Mouse (Mus musculus) activated CD4-positive, CD25-positive, alpha-beta regulatory T cell, adult 9 weeks (primary cell): ENCODE data around the gene Arhgef12. TPM values are rescaled to one million over a fixed set of nuclear protein-coding genes. Genes with fewer than 3 reads are reported as not detected.

Experiments
- polyA plus RNA-seq: library from polyadenylated mRNA; unstranded; fragments of 100-300 nt; shearing (Covaris generic); gene quantifications from one replicate; pipeline ENCODE4 v1.2.1, GENCODE M21; 2017

Gene Arhgef12
- polyA plus RNA-seq, result 4.2 TPM

DNA sequence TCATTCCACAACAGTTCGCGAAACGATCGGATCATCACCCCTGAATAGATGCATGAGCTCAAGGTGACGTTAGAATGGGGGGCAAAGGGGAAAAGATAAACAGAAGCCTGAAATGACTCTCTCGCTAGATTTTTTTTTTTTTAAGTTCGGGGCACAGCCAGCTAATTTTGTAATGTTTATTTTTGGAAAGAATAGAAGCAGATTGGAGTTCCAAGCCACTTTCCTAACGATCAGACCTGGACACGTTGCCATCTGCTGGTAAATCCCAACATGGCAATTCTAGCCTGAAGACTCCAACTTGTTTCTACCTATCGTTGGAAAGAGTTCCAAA lies at the start of gene Arhgef12:
TSS of gene Arhgef12 (minus strand) at position 53 of the 331 bp plus-strand sequence.

DNA sequence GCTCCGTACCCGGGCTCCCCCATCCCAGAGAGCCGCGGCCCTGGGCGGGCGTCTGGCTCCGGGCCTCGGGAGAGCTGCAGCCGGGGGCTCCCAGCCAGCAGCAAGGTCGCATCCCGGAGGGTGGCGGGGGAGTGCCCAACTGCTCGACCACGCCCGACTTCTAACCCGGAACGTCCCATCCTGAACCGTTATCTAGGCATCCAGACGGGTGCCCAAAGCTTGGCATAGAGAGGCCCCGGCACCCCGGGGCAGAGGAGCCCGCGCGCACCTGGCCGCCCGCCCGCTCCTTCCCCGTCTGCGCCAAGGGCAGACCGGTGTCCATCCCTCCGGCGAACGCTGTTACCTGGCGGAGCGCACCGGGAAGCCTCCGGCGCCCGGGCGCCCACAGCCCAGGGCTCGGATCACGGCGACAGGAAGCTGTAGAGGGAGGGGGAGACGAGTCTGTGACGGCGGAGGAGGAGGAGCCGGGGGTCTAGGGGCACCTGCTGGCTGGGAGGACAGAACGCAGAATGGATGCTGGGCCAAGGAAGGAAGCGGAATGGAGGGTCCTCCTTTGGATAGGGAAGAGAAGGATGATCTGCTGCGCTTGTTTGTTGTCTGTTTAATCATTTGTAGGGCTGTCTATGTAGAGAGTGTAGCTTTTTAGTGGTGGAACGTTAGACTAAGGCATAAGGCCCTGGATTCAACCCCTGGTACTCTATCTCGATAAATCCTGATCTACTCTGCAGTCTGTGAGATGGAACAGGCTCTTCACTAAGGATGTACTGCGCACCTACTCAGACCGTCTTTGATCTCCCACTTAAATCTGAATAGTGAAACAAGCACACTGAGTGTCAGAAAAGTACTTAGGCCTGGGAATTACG lies 9.3 kb upstream of the Arhgef12 start, which contains the start of gene Tmem136:
TSS of gene Tmem136 (minus strand) at position 437 of the 863 bp plus-strand sequence.

GRCm38 (mm10) chr9:42943781-42944535 lies 163.1 kb downstream of the Arhgef12 start, which contains the start of gene Grik4:
Grik4 (minus strand) TSS chr9:42944493.

Other genes starting within 250 kb of the Arhgef12 start
- not detected for gene Grik4, start 162.7 kb downstream of the Arhgef12 start, polyA plus RNA-seq
- gene Tmem136, start 9.3 kb upstream of the Arhgef12 start, polyA plus RNA-seq, result 5.3 TPM
- gene Pou2f3, start 103.1 kb upstream of the Arhgef12 start, polyA plus RNA-seq, result not detected
- gene Oaf, start 132.7 kb upstream of the Arhgef12 start, polyA plus RNA-seq, result not detected
- gene Trim29, start 203.6 kb upstream of the Arhgef12 start, polyA plus RNA-seq, result not detected